Mouse (Mus musculus) CH12.LX (cell line): ENCODE data around the gene Grm8. TPM values are rescaled to one million over a fixed set of nuclear protein-coding genes. Genes with fewer than 3 reads are reported as not detected.

Experiments
- DNase-seq: peaks from one replicate; pipeline ENCODE4 v3.0.0-alpha.2; 2013; ENCODE audit errors: extremely low read depth
- H3K27ac ChIP-seq: 2 replicates; pipeline ENCODE4 v1.5.1; 2012; ENCODE audit warnings: low read depth, mild to moderate bottlenecking, control low read depth, moderate library complexity; ENCODE audit not compliant: insufficient read depth
- H3K27me3 ChIP-seq: replicated peaks from 2 replicates; pipeline ENCODE3; 2012; ENCODE audit warnings: inconsistent platforms
- H3K36me3 ChIP-seq, 2 experiments: replicated peaks in 1 of 2; 2 replicates each; pipeline versions ENCODE3 to v1.6.1; 2012; ENCODE audit warnings: inconsistent platforms in 1 of 2, low read length in 1 of 2, mild to moderate bottlenecking in 1 of 2, mixed read lengths in 1 of 2, moderate library complexity in 1 of 2; ENCODE audit not compliant: control insufficient read depth in 1 of 2, insufficient read depth in 1 of 2
- H3K4me1 ChIP-seq, 2 experiments: 2 replicates each; pipeline ENCODE4 v1.6.1; 2012; ENCODE audit warnings: inconsistent platforms in 1 of 2, moderate library complexity in 1 of 2; ENCODE audit not compliant: insufficient read depth in 2 of 2, control insufficient read depth in 1 of 2
- H3K4me2 ChIP-seq: 2 replicates; pipeline ENCODE4 v1.6.1; 2012; ENCODE audit warnings: low read depth, mild to moderate bottlenecking, control low read depth; ENCODE audit not compliant: poor library complexity, insufficient read depth, severe bottlenecking
- H3K4me3 ChIP-seq, 3 experiments: fragments of 150-350 bp in 1 of 3; sonication (generic) in 1 of 3; replicated peaks in 1 of 3; 2 replicates each; pipeline versions ENCODE3 to v1.5.1; 2011 to 2012; ENCODE audit warnings: low read depth in 2 of 3, low read length in 2 of 3, mild to moderate bottlenecking in 2 of 3, moderate library complexity in 2 of 3, control low read depth in 1 of 3, improper control_type of control experiment in 1 of 3, inconsistent platforms in 1 of 3, mixed read lengths in 1 of 3; ENCODE audit not compliant: poor library complexity in 1 of 3
- H3K79me2 ChIP-seq: replicated peaks from 2 replicates; pipeline ENCODE4 v1.6.1; 2012; ENCODE audit warnings: mild to moderate bottlenecking, moderate library complexity; ENCODE audit not compliant: control insufficient read depth, poor library complexity, insufficient read depth, severe bottlenecking; ENCODE audit errors: extremely low read depth
- H3K9ac ChIP-seq: 2 replicates; pipeline ENCODE4 v1.6.1; 2012; ENCODE audit warnings: low read depth, mild to moderate bottlenecking, control low read depth, moderate library complexity; ENCODE audit not compliant: insufficient read depth
- H3K9me3 ChIP-seq: replicated peaks from 2 replicates; pipeline ENCODE3; 2012; ENCODE audit warnings: low read length, inconsistent platforms, mixed read lengths
- CHD1 ChIP-seq: IDR thresholded peaks from 2 replicates; pipeline ENCODE4 v1.6.1; 2012; ENCODE audit warnings: low read depth, low read length, improper control_type of control experiment, inconsistent platforms
- CHD2 ChIP-seq: IDR thresholded peaks from 2 replicates; pipeline ENCODE4 v1.6.1; 2011; ENCODE audit warnings: low read length, improper control_type of control experiment
- CTCF ChIP-seq, 2 experiments: IDR thresholded peaks in 1 of 2; conservative IDR thresholded peaks in 1 of 2; 2 replicates each; pipeline ENCODE4 v1.5.1; 2011 to 2012; ENCODE audit warnings: low read depth in 2 of 2, low read length in 2 of 2, improper control_type of control experiment in 1 of 2, inconsistent platforms in 1 of 2, mild to moderate bottlenecking in 1 of 2, moderate library complexity in 1 of 2
- E2F4 ChIP-seq: IDR thresholded peaks from 2 replicates; pipeline ENCODE4 v1.6.1; 2011; ENCODE audit warnings: low read depth, low read length, improper control_type of control experiment; ENCODE audit not compliant: insufficient replicate concordance
- ELF1 ChIP-seq: IDR thresholded peaks from 2 replicates; pipeline ENCODE4 v1.6.1; 2014; ENCODE audit warnings: low read depth, mild to moderate bottlenecking, inconsistent platforms, low read length, improper control_type of control experiment
- GABPA ChIP-seq: IDR thresholded peaks from 2 replicates; pipeline ENCODE4 v1.6.1; 2012; ENCODE audit warnings: low read depth, low read length, improper control_type of control experiment, inconsistent platforms; ENCODE audit not compliant: insufficient replicate concordance
- IRF4 ChIP-seq: IDR thresholded peaks from 2 replicates; pipeline ENCODE4 v1.6.1; 2014; ENCODE audit warnings: low read depth, mild to moderate bottlenecking, inconsistent platforms, low read length, improper control_type of control experiment
- JUN ChIP-seq: IDR thresholded peaks from 2 replicates; pipeline ENCODE4 v1.6.1; 2011; ENCODE audit warnings: low read depth, mild to moderate bottlenecking, low read length, improper control_type of control experiment, moderate library complexity; ENCODE audit not compliant: insufficient read depth
- JUND ChIP-seq: conservative IDR thresholded peaks from 2 replicates; pipeline ENCODE4 v1.6.1; 2011; ENCODE audit warnings: low read depth, low read length, improper control_type of control experiment
- MAX ChIP-seq: IDR thresholded peaks from 2 replicates; pipeline ENCODE4 v1.6.1; 2011; ENCODE audit warnings: low read length, improper control_type of control experiment
- MAZ ChIP-seq: IDR thresholded peaks from 2 replicates; pipeline ENCODE4 v1.6.1; 2012; ENCODE audit warnings: low read depth, mild to moderate bottlenecking, inconsistent platforms, low read length, improper control_type of control experiment, moderate library complexity
- MXI1 ChIP-seq: IDR thresholded peaks from 2 replicates; pipeline ENCODE4 v1.6.1; 2011; ENCODE audit warnings: mild to moderate bottlenecking, low read depth, low read length, improper control_type of control experiment
- MYC ChIP-seq: IDR thresholded peaks from 2 replicates; pipeline ENCODE4 v1.6.1; 2011; ENCODE audit warnings: low read depth, mild to moderate bottlenecking, improper control_type of control experiment, low read length
- NRF1 ChIP-seq: IDR thresholded peaks from 2 replicates; pipeline ENCODE4 v1.6.1; 2014; ENCODE audit warnings: low read depth, mild to moderate bottlenecking, inconsistent platforms, low read length, improper control_type of control experiment, moderate library complexity
- RCOR1 ChIP-seq: conservative IDR thresholded peaks from 2 replicates; pipeline ENCODE4 v1.6.1; 2012; ENCODE audit warnings: low read depth, mild to moderate bottlenecking, inconsistent platforms, low read length, improper control_type of control experiment
- TBP ChIP-seq: conservative IDR thresholded peaks from 2 replicates; pipeline ENCODE4 v1.6.1; 2011; ENCODE audit warnings: low read depth, low read length, improper control_type of control experiment
- TCF12 ChIP-seq: IDR thresholded peaks from 2 replicates; pipeline ENCODE4 v1.6.1; 2014; ENCODE audit warnings: low read depth, mild to moderate bottlenecking, inconsistent platforms, low read length, improper control_type of control experiment
- UBTF ChIP-seq: IDR thresholded peaks from 2 replicates; pipeline ENCODE4 v1.6.1; 2012; ENCODE audit warnings: low read depth, mild to moderate bottlenecking, inconsistent platforms, low read length, improper control_type of control experiment, moderate library complexity
- USF2 ChIP-seq: conservative IDR thresholded peaks from 2 replicates; pipeline ENCODE4 v1.6.1; 2011; ENCODE audit warnings: low read depth, low read length, improper control_type of control experiment
- ZC3H11A ChIP-seq: IDR thresholded peaks from 2 replicates; pipeline ENCODE4 v1.6.1; 2012; ENCODE audit warnings: low read depth, mild to moderate bottlenecking, inconsistent platforms, low read length, improper control_type of control experiment
- ZMIZ1 ChIP-seq: IDR thresholded peaks from 2 replicates; pipeline ENCODE4 v1.6.1; 2012; ENCODE audit warnings: low read depth, mild to moderate bottlenecking, inconsistent platforms, low read length, improper control_type of control experiment
- dilution Hi-C: fragments of 300-500 bp; cut with MboI; formaldehyde crosslinking; loops from 2 replicates; pipeline ENCODE4 v1.14.3; 2020; ENCODE audit warnings: low sequenced_read_pairs; ENCODE audit not compliant: extremely low pct_unique_long_range_greater_than_20kb, extremely low pct_ligation_motif_present
- in situ Hi-C: fragments of 300-500 bp; cut with MboI; formaldehyde crosslinking; loops from 3 replicates; pipeline ENCODE4 v1.14.3; 2019; ENCODE audit warnings: low sequenced_read_pairs, low pct_ligation_motif_present, low pct_unique_long_range_greater_than_20kb, mixed read lengths
- polyA plus RNA-seq: library from polyadenylated mRNA; unstranded; fragments of >175 nt; gene quantifications from 2 replicates; pipeline ENCODE4 v1.2.1, GENCODE M21; 2012; ENCODE audit warnings: low read depth; ENCODE audit not compliant: insufficient read length
- total RNA-seq, 2 experiments: library from RNA; depleted of rRNA; stranded (reverse); fragments of 300-350 nt in 1 of 2; fragments of >200 nt in 1 of 2; gene quantifications; 2 replicates each; pipeline ENCODE4 v1.2.3; 2012 to 2014

Gene Grm8
- total and polyA plus RNA-seq, 3 experiments: 0.08 to 0.72 (median 0.21) TPM

DNA sequence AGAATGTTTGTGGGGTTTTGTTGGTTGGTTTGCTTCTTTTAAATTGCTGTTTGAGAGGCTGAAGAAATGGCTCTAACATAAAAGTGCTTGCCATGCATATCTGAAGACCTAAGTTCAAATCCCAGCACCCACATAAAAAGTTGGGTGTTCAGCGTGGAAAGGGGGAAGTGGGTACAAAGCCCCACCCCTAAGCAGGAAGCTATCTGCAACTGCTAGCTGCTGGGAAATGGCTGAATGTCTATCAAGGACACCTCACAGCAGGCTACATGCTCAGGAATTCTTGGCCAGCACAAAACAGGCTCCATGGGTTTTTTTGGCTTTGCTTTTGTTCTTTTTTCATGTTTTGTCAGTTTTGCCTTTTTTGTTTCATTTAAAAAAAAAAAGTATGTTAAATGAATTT lies 20.1 kb downstream of the Grm8 start:
- dilution Hi-C loops: no loop called here
- Histone ChIP-seq H3K4me2 (no peak overlapping the region), H3K27ac (no peak overlapping the region), H3K9ac (no peak overlapping the region), H3K79me2 (no peaks in the 10 kb centered on the region), H3K4me3 (no peak overlapping the region), H3K9me3 (no peaks in the 10 kb centered on the region), H3K36me3 (no peaks in the 10 kb centered on the region), H3K4me1 (no peaks in the 10 kb centered on the region), H3K27me3 (no peaks in the 10 kb centered on the region)
- in situ Hi-C loops: no loop called here
- TF ChIP-seq MAZ: no peak
- no peak for TF ChIP-seq JUN
- no peak for TF ChIP-seq GABPA
- no peak for TF ChIP-seq E2F4
- no peak for TF ChIP-seq MXI1
- DNase-seq: no peak

DNA sequence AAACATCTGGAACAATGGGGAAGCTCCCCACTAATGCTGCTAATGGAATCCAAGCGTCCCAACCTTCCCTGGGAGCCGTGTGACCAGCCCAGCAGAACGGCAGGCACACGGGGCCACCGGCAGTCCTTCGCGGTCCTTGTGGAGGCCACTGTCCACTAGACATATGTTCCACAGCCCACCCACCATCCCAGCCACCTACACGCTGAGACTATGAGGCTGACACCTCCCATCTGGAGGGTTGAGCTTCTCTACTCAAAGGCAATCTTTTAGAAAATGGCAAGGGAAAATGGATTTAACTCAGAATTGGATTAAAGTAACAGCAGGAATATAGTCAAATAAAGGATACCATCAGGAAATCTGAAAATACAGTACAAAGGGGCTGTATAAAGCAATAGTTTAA lies 23.4 kb downstream of the Grm8 start:
- no peaks in the 10 kb centered on the region for H3K36me3 ChIP-seq
- no peak overlapping the region for H3K4me2 ChIP-seq
- no peak overlapping the region for H3K27ac ChIP-seq
- in situ Hi-C loops (no loop called here), dilution Hi-C loops (no loop called here)
- no peak overlapping the region for H3K9ac ChIP-seq
- DNase-seq: no peak
- no peak overlapping the region for H3K4me3 ChIP-seq
- no peaks in the 10 kb centered on the region for H3K79me2 ChIP-seq
- H3K4me1 ChIP-seq: peaks cover 0 to 6% of the 10 kb centered on the region in 2 experiments; a peak in 2 of 4 replicates
- no peaks in the 10 kb centered on the region for H3K9me3 ChIP-seq
- no peaks in the 10 kb centered on the region for H3K27me3 ChIP-seq
- TF ChIP-seq JUND: no peak
- no peak for TF ChIP-seq CTCF (conservative IDR thresholded peaks at IDR 0.05 in 1 of 2, IDR thresholded peaks at IDR 0.05 in 1 of 2; ENCODE audit: low read depth in 2 of 2, low read length in 2 of 2)
- TF ChIP-seq UBTF: no peak
- no peak for TF ChIP-seq RCOR1
- TF ChIP-seq TBP: no peak
- TF ChIP-seq CHD1: no peak
- no peak for TF ChIP-seq CHD2
- TF ChIP-seq MAX: no peak
- no peak for TF ChIP-seq ELF1
- no peak for TF ChIP-seq USF2
- TF ChIP-seq NRF1: no peak
- no peak for TF ChIP-seq IRF4
- TF ChIP-seq MXI1: no peak
- TF ChIP-seq TCF12: no peak
- no peak for TF ChIP-seq ZC3H11A
- no peak for TF ChIP-seq JUN
- no peak for TF ChIP-seq ZMIZ1
- TF ChIP-seq MYC: no peak
